Mouse (Mus musculus): Measurements from ENCODE around the gene Mboat2.

The Mboat2 gene

GRCm38 (mm10) chr12:24899636-24900035 lies 69.0 kb downstream of the Mboat2 start:
- no peak for DNase-seq (ENCODE audit: low spot score)

DNA sequence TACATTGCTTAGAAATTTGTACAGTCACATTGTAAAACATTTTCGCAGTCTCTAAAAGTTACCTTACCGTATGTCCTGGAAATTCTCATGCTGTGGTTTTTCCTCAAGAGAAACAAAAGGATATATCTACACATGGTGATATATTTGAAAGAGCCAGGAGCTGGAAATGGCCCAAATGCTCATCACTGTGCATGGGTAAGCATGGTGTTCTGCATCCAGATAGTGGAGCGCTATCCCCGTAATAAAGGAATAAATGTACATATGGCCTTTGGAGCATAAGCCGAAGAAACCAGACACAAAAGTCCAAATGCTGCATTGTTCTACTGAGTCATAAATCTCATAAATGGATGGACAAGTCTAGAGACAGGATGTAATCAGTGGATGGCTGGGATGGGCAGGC lies 72.1 kb downstream of the Mboat2 start:
- DNase-seq (ENCODE audit: low spot score), result no peak

GRCm38 (mm10) chr12:24907894-24908293 lies 77.2 kb downstream of the Mboat2 start:
- no peak for DNase-seq (ENCODE audit: low spot score)

- DNase-seq (ENCODE audit: low spot score), result no peak
These were observed 79.0 kb downstream of the Mboat2 start for GRCm38 (mm10) chr12:24909679-24910078.

- no peak for DNase-seq (ENCODE audit: low spot score)
These were observed 81.5 kb downstream of the Mboat2 start for GRCm38 (mm10) chr12:24912174-24912573.

GRCm38 (mm10) chr12:24912876-24913275 lies 82.2 kb downstream of the Mboat2 start:
- DNase-seq (ENCODE audit: low spot score), result no peak

- no peak for DNase-seq (ENCODE audit: low spot score)
These were observed 88.0 kb downstream of the Mboat2 start for GRCm38 (mm10) chr12:24918575-24919262.

DNA sequence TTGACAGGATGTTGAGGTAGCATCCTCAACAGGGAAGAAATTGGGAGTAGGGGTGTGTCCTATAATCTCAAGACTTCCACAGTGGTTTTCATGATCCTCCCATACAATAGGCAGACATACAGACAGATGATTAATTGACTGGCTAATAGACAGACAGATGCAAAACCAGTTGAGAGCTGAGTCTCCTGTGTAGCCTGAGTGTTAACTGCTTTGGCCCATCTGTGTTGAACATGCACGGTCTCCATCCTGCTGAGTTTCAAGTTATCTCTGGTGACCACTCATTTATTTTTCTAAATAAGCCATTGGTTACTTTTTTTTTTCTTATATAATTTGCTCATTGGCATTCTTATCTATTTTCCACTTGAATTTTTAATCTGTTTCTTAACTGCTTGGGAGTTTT lies 90.2 kb downstream of the Mboat2 start:
- DNase-seq (ENCODE audit: low spot score), result no peak

- DNase-seq (ENCODE audit: low spot score), result no peak
These were observed 93.3 kb downstream of the Mboat2 start for GRCm38 (mm10) chr12:24924003-24924402.

GRCm38 (mm10) chr12:24925276-24925675 lies 94.6 kb downstream of the Mboat2 start:
- no peak for DNase-seq (ENCODE audit: low spot score)

DNA sequence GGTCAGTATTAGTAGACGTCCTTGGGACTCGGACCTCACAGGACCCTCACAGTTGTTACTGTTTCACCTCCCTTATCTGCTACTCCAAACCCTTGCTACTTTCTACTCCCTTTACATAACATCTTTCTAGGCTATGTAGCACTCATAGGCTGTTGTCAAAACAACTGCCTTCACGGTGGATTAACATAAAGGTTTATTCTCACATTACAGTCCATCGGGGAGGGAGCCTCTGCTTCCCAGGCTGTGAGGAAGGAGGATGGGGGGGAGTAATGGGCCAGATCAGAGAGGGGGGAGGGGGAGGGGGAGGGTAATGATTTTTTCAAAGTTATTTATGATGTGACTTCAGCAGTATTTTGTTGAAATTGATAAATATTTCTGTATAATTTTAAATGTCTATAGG lies 95.0 kb downstream of the Mboat2 start:
- no peak for DNase-seq (ENCODE audit: low spot score)

DNA sequence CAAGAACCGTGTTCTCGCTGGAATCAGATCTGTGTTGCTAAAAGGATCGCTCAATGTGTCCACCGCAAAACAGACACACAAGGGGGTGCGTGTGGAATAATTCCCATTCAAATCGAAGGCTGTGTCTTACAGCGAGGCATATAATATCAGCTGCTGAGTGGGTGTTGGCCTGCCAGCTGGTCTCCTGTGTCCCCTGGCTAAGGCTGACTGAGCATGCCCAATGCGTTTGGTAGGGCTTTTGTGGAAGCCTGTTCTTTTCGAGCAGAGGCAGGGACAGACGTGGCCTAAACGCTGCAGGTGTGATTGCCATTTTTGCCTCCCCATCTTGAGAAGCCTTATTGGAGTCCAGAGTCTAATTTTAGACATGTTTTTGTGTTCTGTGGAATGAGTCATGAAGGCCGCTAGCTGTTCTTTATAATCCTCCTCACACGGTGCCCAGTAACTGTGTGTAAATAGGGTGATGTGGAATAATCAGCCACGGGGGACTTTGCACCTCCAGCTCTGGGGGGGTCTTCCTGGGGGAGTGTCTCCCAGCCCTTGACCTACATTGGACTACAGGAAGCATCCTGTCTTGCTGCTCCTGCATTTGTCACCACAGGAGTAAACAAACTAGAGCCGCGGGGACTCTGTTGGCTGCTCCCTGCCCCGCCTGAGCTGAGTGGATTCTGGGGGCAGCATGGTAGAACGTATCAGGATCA lies 97.5 kb downstream of the Mboat2 start:
- no peak for DNase-seq (ENCODE audit: low spot score)

GRCm38 (mm10) chr12:24929043-24929442 lies 98.4 kb downstream of the Mboat2 start:
- no peak for DNase-seq (ENCODE audit: low spot score)

GRCm38 (mm10) chr12:24930760-24931159 lies 100.1 kb downstream of the Mboat2 start:
- DNase-seq (ENCODE audit: low spot score), result no peak

DNA sequence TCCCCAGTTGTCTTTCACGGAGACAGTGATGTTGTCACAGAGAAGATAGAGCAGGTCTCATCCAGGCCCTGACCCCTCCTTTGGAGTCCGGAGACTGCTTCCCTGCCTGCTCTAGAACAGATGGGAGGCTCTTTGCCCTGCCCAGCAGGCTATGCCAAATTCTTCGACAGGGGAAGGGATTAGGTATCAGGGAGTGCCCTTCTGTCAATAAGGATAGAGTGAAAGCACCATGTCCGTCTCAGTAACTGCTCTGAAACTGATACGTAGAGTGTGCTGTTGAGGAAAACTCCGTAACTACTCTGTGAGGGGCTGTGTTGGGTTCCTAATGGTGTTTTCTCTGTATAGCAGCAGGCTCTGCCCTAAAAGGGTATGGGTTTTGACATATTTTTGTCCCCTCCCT lies 101.4 kb downstream of the Mboat2 start:
- no peak for DNase-seq (ENCODE audit: low spot score)

- DNase-seq (ENCODE audit: low spot score), result no peak
These were observed 102.6 kb downstream of the Mboat2 start for GRCm38 (mm10) chr12:24933206-24933775.

GRCm38 (mm10) chr12:24933996-24934395 lies 103.3 kb downstream of the Mboat2 start:
- DNase-seq (ENCODE audit: low spot score), result no peak

DNA sequence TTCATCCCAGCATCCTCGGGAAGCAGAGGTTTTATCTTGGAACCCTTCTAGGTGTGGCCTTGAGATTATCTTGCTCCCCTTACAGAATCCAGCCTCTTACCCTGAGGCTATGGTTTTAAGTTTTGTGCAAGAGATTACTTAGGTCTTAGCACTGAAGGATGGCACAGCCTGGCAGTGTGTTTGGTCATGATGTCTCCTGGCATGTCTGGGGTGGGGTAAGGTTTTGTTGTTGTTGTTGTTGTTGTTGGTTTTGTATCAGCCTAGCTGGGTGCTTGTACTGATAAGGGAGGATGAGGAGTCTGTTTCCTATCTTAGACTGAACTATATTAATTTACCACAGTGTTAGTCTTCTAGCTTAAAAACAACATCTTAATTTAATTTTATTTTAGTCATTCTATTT lies 105.6 kb downstream of the Mboat2 start:
- no peak for DNase-seq (ENCODE audit: low spot score)

- DNase-seq (ENCODE audit: low spot score), result peak; percentile 73
These were observed 108.7 kb downstream of the Mboat2 start for GRCm38 (mm10) chr12:24939372-24939771.

GRCm38 (mm10) chr12:24942619-24943287 lies 112.1 kb downstream of the Mboat2 start:
- DNase-seq (ENCODE audit: low spot score), result peak; percentile 61

GRCm38 (mm10) chr12:24943427-24943826 lies 112.7 kb downstream of the Mboat2 start:
- no peak for DNase-seq (ENCODE audit: low spot score)

- no peak for DNase-seq (ENCODE audit: low spot score)
These were observed 113.9 kb downstream of the Mboat2 start for GRCm38 (mm10) chr12:24944597-24944996.

DNA sequence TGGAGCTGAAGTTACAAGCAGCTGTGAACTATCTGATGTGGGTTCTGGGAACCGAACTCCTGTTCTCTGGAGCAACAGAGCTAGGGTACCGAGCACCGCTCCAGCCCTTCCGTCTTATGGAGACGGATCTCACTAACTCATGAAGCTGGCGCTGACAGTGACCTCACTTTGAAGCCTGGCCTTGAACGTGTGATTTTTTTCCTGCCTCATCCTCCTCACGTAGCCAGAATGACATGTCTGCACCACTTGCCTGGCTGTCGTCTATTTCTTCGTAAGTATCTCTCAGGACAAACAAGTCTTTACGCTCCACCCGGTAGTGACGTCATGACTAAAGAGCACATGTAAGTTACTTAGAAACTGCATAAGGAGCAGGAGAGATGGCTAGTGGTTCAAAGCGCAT lies 116.4 kb downstream of the Mboat2 start:
- no peak for DNase-seq (ENCODE audit: low spot score)

All from c-Kit-positive CD71-positive TER-119-positive erythroid progenitor cells, embryonic 14.5 days (primary cell).